Mouse (Mus musculus): ENCODE results near the gene Gm9887. TPM values are rescaled to one million over a fixed set of nuclear protein-coding genes. Genes with fewer than 3 reads are reported as not detected.
A peak's percentile ranks its signal among the peaks of the same experiment; 100 is the strongest.
"Not testable (repeated sequence)": the region's sequence is repeated elsewhere in the genome, so short reads cannot be mapped to it uniquely, and the experiment has no call there.

The Gm9887 gene
- polyA plus RNA-seq, 1 experiment, result 4.8 TPM

- Histone ChIP-seq H3K27me3 (replicated peaks) (no peaks in the 10 kb centered on the region), H3K36me3 (replicated peaks; ENCODE audit: low read length) (no peaks in the 10 kb centered on the region), H3K9me3 (no peaks in the 10 kb centered on the region), H3K4me3 (replicated peaks) (peak overlapping the region; percentile 93), H3K4me1 (peaks cover 25% of the 10 kb centered on the region)
- TF ChIP-seq GATA1 (IDR thresholded peaks at IDR 0.05; ENCODE audit: borderline replicate concordance, low read length), result no peak
- TF ChIP-seq FLI1 (IDR thresholded peaks at IDR 0.05; ENCODE audit: low read length), result no peak
Observed at GRCm38 (mm10) chr12:69362388-69362787, 9.9 kb downstream of the Gm9887 start.

- H3K4me3 ChIP-seq (replicated peaks), result peak overlapping the region; percentile 93
- TF ChIP-seq GATA1 (IDR thresholded peaks at IDR 0.05; ENCODE audit: borderline replicate concordance, low read length) (no peak), FLI1 (IDR thresholded peaks at IDR 0.05; ENCODE audit: low read length) (no peak)
- H3K9me3 ChIP-seq, result no peaks in the 10 kb centered on the region
- no peaks in the 10 kb centered on the region for H3K27me3 ChIP-seq (replicated peaks)
- no peaks in the 10 kb centered on the region for H3K36me3 ChIP-seq (replicated peaks; ENCODE audit: low read length)
- H3K4me1 ChIP-seq, result peaks cover 24% of the 10 kb centered on the region
Observed at GRCm38 (mm10) chr12:69361919-69362318, 10.3 kb downstream of the Gm9887 start.

GRCm38 (mm10) chr12:69360997-69361899 is 11.0 kb downstream of the Gm9887 start:
- not testable (repeated sequence) for H3K9me3 ChIP-seq; H3K27me3 ChIP-seq (replicated peaks); H3K36me3 ChIP-seq (replicated peaks; ENCODE audit: low read length)
- Histone ChIP-seq H3K4me3 (replicated peaks) (peak overlapping the region; percentile 93), H3K4me1 (peaks cover 24% of the 10 kb centered on the region)

GRCm38 (mm10) chr12:69360655-69360996 is 11.6 kb downstream of the Gm9887 start:
- Histone ChIP-seq H3K4me3 (replicated peaks) (no peak overlapping the region), H3K36me3 (replicated peaks; ENCODE audit: low read length) (no peaks in the 10 kb centered on the region), H3K9me3 (no peaks in the 10 kb centered on the region), H3K27me3 (replicated peaks) (no peaks in the 10 kb centered on the region), H3K4me1 (peaks cover 21% of the 10 kb centered on the region)
- TF ChIP-seq GATA1 (IDR thresholded peaks at IDR 0.05; ENCODE audit: borderline replicate concordance, low read length), result no peak
- TF ChIP-seq FLI1 (IDR thresholded peaks at IDR 0.05; ENCODE audit: low read length), result no peak

- TF ChIP-seq GATA1 (IDR thresholded peaks at IDR 0.05; ENCODE audit: borderline replicate concordance, low read length) (no peak), FLI1 (IDR thresholded peaks at IDR 0.05; ENCODE audit: low read length) (no peak)
- H3K27me3 ChIP-seq (replicated peaks), result no peaks in the 10 kb centered on the region
- peak overlapping the region; percentile 100 for H3K4me3 ChIP-seq (replicated peaks)
- H3K9me3 ChIP-seq, result no peaks in the 10 kb centered on the region
- H3K4me1 ChIP-seq, result peaks cover 5% of the 10 kb centered on the region
- peaks cover 29% of the 10 kb centered on the region for H3K36me3 ChIP-seq (replicated peaks; ENCODE audit: low read length)
Observed at GRCm38 (mm10) chr12:69357300-69357646, 15.0 kb downstream of the Gm9887 start.

- Histone ChIP-seq H3K9me3 (no peaks in the 10 kb centered on the region), H3K4me3 (replicated peaks) (peak within 1 kb of the TSS; percentile 100), H3K27me3 (replicated peaks) (no peaks in the 10 kb centered on the region), H3K36me3 (replicated peaks; ENCODE audit: low read length) (peaks cover 34% of the 10 kb centered on the region), H3K4me1 (peaks cover 5% of the 10 kb centered on the region; the same call in 1 of the 2 replicates)
- TF ChIP-seq GATA1 (IDR thresholded peaks at IDR 0.05; ENCODE audit: borderline replicate concordance, low read length) (no peak), FLI1 (IDR thresholded peaks at IDR 0.05; ENCODE audit: low read length) (no peak)
Observed at GRCm38 (mm10) chr12:69356546-69357299, 15.5 kb downstream of the Gm9887 start, which contains the start of gene Nemf. Gene Nemf (minus strand): TSS chr12:69357165.

GRCm38 (mm10) chr12:69351685-69352084 is 20.6 kb downstream of the Gm9887 start:
- no peaks in the 10 kb centered on the region for H3K27me3 ChIP-seq (replicated peaks)
- no peak for TF ChIP-seq GATA1 (IDR thresholded peaks at IDR 0.05; ENCODE audit: borderline replicate concordance, low read length)
- no peak for TF ChIP-seq FLI1 (IDR thresholded peaks at IDR 0.05; ENCODE audit: low read length)
- H3K4me1 ChIP-seq, result peaks cover 5% of the 10 kb centered on the region; the same call in 1 of the 2 replicates
- peaks cover 75% of the 10 kb centered on the region for H3K36me3 ChIP-seq (replicated peaks; ENCODE audit: low read length)
- no peaks in the 10 kb centered on the region for H3K9me3 ChIP-seq
- H3K4me3 ChIP-seq (replicated peaks), result no peak overlapping the region

- H3K9me3 ChIP-seq, result no peaks in the 10 kb centered on the region
- H3K36me3 ChIP-seq (replicated peaks; ENCODE audit: low read length), result peaks cover 84% of the 10 kb centered on the region
- H3K27me3 ChIP-seq (replicated peaks), result no peaks in the 10 kb centered on the region
- no peaks in the 10 kb centered on the region; the same call in 1 of the 2 replicates for H3K4me1 ChIP-seq
- no peak overlapping the region for H3K4me3 ChIP-seq (replicated peaks)
- TF ChIP-seq GATA1 (IDR thresholded peaks at IDR 0.05; ENCODE audit: borderline replicate concordance, low read length) (no peak), FLI1 (IDR thresholded peaks at IDR 0.05; ENCODE audit: low read length) (no peak)
Observed at GRCm38 (mm10) chr12:69349928-69350327, 22.3 kb downstream of the Gm9887 start.

GRCm38 (mm10) chr12:69333547-69333946 is 38.7 kb downstream of the Gm9887 start:
- Histone ChIP-seq H3K27me3 (replicated peaks) (no peaks in the 10 kb centered on the region), H3K36me3 (replicated peaks; ENCODE audit: low read length) (peaks cover 93% of the 10 kb centered on the region)
- TF ChIP-seq FLI1 (IDR thresholded peaks at IDR 0.05; ENCODE audit: low read length) (no peak), GATA1 (IDR thresholded peaks at IDR 0.05; ENCODE audit: borderline replicate concordance, low read length) (no peak)

GRCm38 (mm10) chr12:69332147-69332546 is 40.1 kb downstream of the Gm9887 start:
- H3K36me3 ChIP-seq (replicated peaks; ENCODE audit: low read length), result peaks cover 90% of the 10 kb centered on the region
- H3K4me1 ChIP-seq, result peaks cover 13% of the 10 kb centered on the region
- H3K9me3 ChIP-seq, result no peaks in the 10 kb centered on the region
- TF ChIP-seq GATA1 (IDR thresholded peaks at IDR 0.05; ENCODE audit: borderline replicate concordance, low read length), result no peak
- no peak for TF ChIP-seq FLI1 (IDR thresholded peaks at IDR 0.05; ENCODE audit: low read length)
- H3K27me3 ChIP-seq (replicated peaks), result no peaks in the 10 kb centered on the region
- H3K4me3 ChIP-seq (replicated peaks), result no peak overlapping the region

More at GRCm38 (mm10) chr12:69333547-69333946, 38.7 kb downstream of the Gm9887 start:
- no peak overlapping the region for H3K4me3 ChIP-seq (replicated peaks)
- no peaks in the 10 kb centered on the region for H3K9me3 ChIP-seq
- H3K4me1 ChIP-seq, result peaks cover 13% of the 10 kb centered on the region

Measured in megakaryocyte, embryonic 14.5 days (primary cell).